In genomic region chr6:117825369-117825768, GRCm38 (mm10) we compare ENCODE assay signal across 9 mouse cellular contexts. TPM values are rescaled to one million over a fixed set of nuclear protein-coding genes. Genes with fewer than 3 reads are reported as not detected.
DNase-seq lines count a peak whose midpoint lies in the region; ATAC-seq and TF ChIP-seq lines count a peak whose summit lies in the region.
"Had no signal": no experiment of that assay in that cellular context is flagged by ENCODE, and none has a peak within 500 bp of the region (broad histone marks: within the 10 kb centered on the region; RNA-seq: fewer than 3 reads in every experiment).

No protein-coding gene starts in this region.

- no peaks in the 10 kb centered on the region for H3K4me1 ChIP-seq in bone marrow, adult 2 months (ENCODE audit: control insufficient read depth, insufficient read depth, low read length)
- H3K4me1 ChIP-seq: megakaryocyte, embryonic 14.5 days had no signal

- TF ChIP-seq POLR2A in bone marrow, adult 2 months (IDR thresholded peaks at IDR 0.05; ENCODE audit: borderline replicate concordance, control insufficient read depth, low read depth, low read length) = no peak

- DNase-seq in left cerebral cortex, adult 18-20 months (ENCODE audit: low spot score in 2 of 2) = peak; percentile 63 to 76
- no peak for DNase-seq in left cerebral cortex, adult 8-10 months (ENCODE audit: low spot score in 2 of 2)
- DNase-seq in heart, postnatal 4 days = peak; percentile 82
- peak; percentile 83 to 85 for DNase-seq in kidney, postnatal 4 days
- peak; percentile 36 to 78 for DNase-seq in lung, postnatal 4 days
- DNase-seq in right cerebral cortex, postnatal 4 days = peak; percentile 78

- ATAC-seq in erythroblast, adult 5-6 weeks (replicated peaks; ENCODE audit: low FRiP score, poor library complexity, severe bottlenecking) = peak; percentile 82

- peak; percentile 71 for TF ChIP-seq CTCF in bone marrow, adult 2 months (IDR thresholded peaks at IDR 0.05; ENCODE audit: control insufficient read depth, insufficient read depth, low read length)

- no peak overlapping the region for H3K27ac ChIP-seq in bone marrow, adult 2 months (ENCODE audit: control insufficient read depth, insufficient read depth, low read depth, low read length, poor library complexity)

- 11% methylated on average over 4 of the region's 4 CpGs for WGBS in bone marrow, adult 2 months

- no peak overlapping the region for H3K4me3 ChIP-seq in bone marrow, adult 2 months (replicated peaks; ENCODE audit: control insufficient read depth, low read depth, low read length)
- H3K4me3 ChIP-seq: megakaryocyte, embryonic 14.5 days had no signal

RNA-seq across cellular contexts. Expression of gene Zfp637, which starts 15.6 kb away (rescaled TPM):
- total RNA-seq in left cerebral cortex, adult 18-20 months (2021) = 10 to 100 TPM; 54.7 to 55.8 TPM
- 10 to 100 TPM; 54.4 to 62.8 (median 57.6) TPM for total RNA-seq in left cerebral cortex, adult 8-10 months (2022)
- polyA plus RNA-seq in bone marrow, adult 2 months (2011; ENCODE audit: insufficient read depth, insufficient read length, low replicate concordance, missing spikeins) = 7.2 and 8.3 TPM in 2 replicates
- 2.7 and 6.7 TPM in 2 replicates for total RNA-seq in erythroblast, adult 5-6 weeks (2015; ENCODE audit: low replicate concordance)
- total RNA-seq in erythroblast, adult 5-6 weeks (2017; ENCODE audit: low replicate concordance) = 4.6 and 16.9 TPM in 2 replicates
- 10 to 100 TPM; 35.4 to 37.0 TPM for total RNA-seq in heart, postnatal 4 days (2021)

RNA-seq across cellular contexts. Expression of gene Zfp239, which starts 36.5 kb away (rescaled TPM):
- total RNA-seq in left cerebral cortex, adult 18-20 months (2021) = 10 to 100 TPM; 44.7 to 49.1 TPM
- 10 to 100 TPM; 42.8 to 60.5 (median 48.2) TPM for total RNA-seq in left cerebral cortex, adult 8-10 months (2022)
- polyA plus RNA-seq in bone marrow, adult 2 months (2011; ENCODE audit: insufficient read depth, insufficient read length, low replicate concordance, missing spikeins) = 0.57 and 1.3 TPM in 2 replicates
- total RNA-seq in erythroblast, adult 5-6 weeks (2015; ENCODE audit: low replicate concordance) = not detected in 2 replicates
- total RNA-seq in erythroblast, adult 5-6 weeks (2017; ENCODE audit: low replicate concordance) = 0.77 and 0.98 TPM in 2 replicates
- total RNA-seq in heart, postnatal 4 days (2021) = under 1 TPM; 0.38 to 0.57 TPM

Comparison
In these comparisons a context has a peak if more than half of its experiments do, and no peak if none do; other contexts are left out.
1. DNase-seq: peak in left cerebral cortex, adult 18-20 months (2 of 2), heart, postnatal 4 days (single experiment), kidney, postnatal 4 days (2 of 2), lung, postnatal 4 days (2 of 2) and right cerebral cortex, postnatal 4 days (single experiment); none in left cerebral cortex, adult 8-10 months (0 of 2).
2. RNA of gene Zfp239, which starts 36.5 kb away (total RNA-seq): 42.8 to 60.5 TPM in left cerebral cortex, adult 8-10 months and 44.7 to 49.1 TPM in left cerebral cortex, adult 18-20 months; 0.77 to 0.98 TPM in erythroblast, adult 5-6 weeks and 0.38 to 0.57 TPM in heart, postnatal 4 days; every median in the first group is over 10 times any median in the second.